Mouse (Mus musculus): ENCODE measurements around the gene Odf4. TPM values are rescaled to one million over a fixed set of nuclear protein-coding genes. Genes with fewer than 3 reads are reported as not detected.

Odf4 gene
- polyA plus RNA-seq, 1 experiment from 2014 or later = not detected

GRCm38 (mm10) chr11:68956107-68956506 lies 29.2 kb upstream of the Odf4 start:
- H3K27ac ChIP-seq (ENCODE audit: low read depth, low read length) = no peak overlapping the region

GRCm38 (mm10) chr11:68955473-68955872 lies 28.6 kb upstream of the Odf4 start:
- no peaks in the 10 kb centered on the region for H3K9me3 ChIP-seq (ENCODE audit: control insufficient read depth, low read length)
- DNase-seq (ENCODE audit: low spot score) = no peak
- no peak overlapping the region for H3K27ac ChIP-seq (ENCODE audit: low read depth, low read length)
- H3K36me3 ChIP-seq (ENCODE audit: control insufficient read depth, insufficient read depth, low read length) = no peaks in the 10 kb centered on the region
- H3K4me2 ChIP-seq = peak overlapping the region; percentile 62
- H3K4me3 ChIP-seq (ENCODE audit: low read depth, low read length) = 0 out of 2 replicates have a peak overlapping the region, but pooled peaks have one; percentile 6
- ATAC-seq (replicated peaks; ENCODE audit: low FRiP score) = no peak
- 70% methylated on average over 5 of the region's 5 CpGs for WGBS
- H3K27me3 ChIP-seq (replicated peaks; ENCODE audit: control insufficient read depth, insufficient read depth, low read length) = peaks cover 53% of the 10 kb centered on the region
- H3K4me1 ChIP-seq (replicated peaks; ENCODE audit: control insufficient read depth, insufficient read depth, low read length) = peaks cover 7% of the 10 kb centered on the region
- no peak overlapping the region for H3K9ac ChIP-seq (ENCODE audit: low read depth, low read length)

More at GRCm38 (mm10) chr11:68956107-68956506, 29.2 kb upstream of the Odf4 start:
- no peak for DNase-seq (ENCODE audit: low spot score)
- no peaks in the 10 kb centered on the region for H3K9me3 ChIP-seq (ENCODE audit: control insufficient read depth, low read length)
- H3K9ac ChIP-seq (ENCODE audit: low read depth, low read length) = no peak overlapping the region
- ATAC-seq (replicated peaks; ENCODE audit: low FRiP score) = no peak
- H3K36me3 ChIP-seq (ENCODE audit: control insufficient read depth, insufficient read depth, low read length) = no peaks in the 10 kb centered on the region
- H3K4me2 ChIP-seq = no peak overlapping the region
- peaks cover 7% of the 10 kb centered on the region for H3K4me1 ChIP-seq (replicated peaks; ENCODE audit: control insufficient read depth, insufficient read depth, low read length)
- H3K27me3 ChIP-seq (replicated peaks; ENCODE audit: control insufficient read depth, insufficient read depth, low read length) = peaks cover 53% of the 10 kb centered on the region
- H3K4me3 ChIP-seq (ENCODE audit: low read depth, low read length) = no peak overlapping the region
- WGBS = 38% methylated on average over 3 of the region's 3 CpGs

GRCm38 (mm10) chr11:68954408-68954807 lies 27.5 kb upstream of the Odf4 start:
- WGBS = 5% methylated on average over 17 of the region's 17 CpGs
- H3K4me3 ChIP-seq (ENCODE audit: low read depth, low read length) = peak overlapping the region; percentile 39
- H3K9me3 ChIP-seq (ENCODE audit: control insufficient read depth, low read length) = no peaks in the 10 kb centered on the region
- no peaks in the 10 kb centered on the region for H3K36me3 ChIP-seq (ENCODE audit: control insufficient read depth, insufficient read depth, low read length)
- 0 out of 2 replicates have a peak overlapping the region, but pooled peaks have one; percentile 26 for H3K9ac ChIP-seq (ENCODE audit: low read depth, low read length)
- H3K27me3 ChIP-seq (replicated peaks; ENCODE audit: control insufficient read depth, insufficient read depth, low read length) = peaks cover 53% of the 10 kb centered on the region
- ATAC-seq (replicated peaks; ENCODE audit: low FRiP score) = no peak
- no peak overlapping the region for H3K27ac ChIP-seq (ENCODE audit: low read depth, low read length)
- peaks cover 7% of the 10 kb centered on the region for H3K4me1 ChIP-seq (replicated peaks; ENCODE audit: control insufficient read depth, insufficient read depth, low read length)
- DNase-seq (ENCODE audit: low spot score) = no peak
- peak overlapping the region; percentile 62 for H3K4me2 ChIP-seq

GRCm38 (mm10) chr11:68953903-68954302 lies 27.0 kb upstream of the Odf4 start:
- 23% methylated on average over 13 of the region's 13 CpGs for WGBS
- ATAC-seq (replicated peaks; ENCODE audit: low FRiP score) (no peak), DNase-seq (ENCODE audit: low spot score) (no peak)
- Histone ChIP-seq H3K27ac (ENCODE audit: low read depth, low read length) (no peak overlapping the region), H3K9me3 (ENCODE audit: control insufficient read depth, low read length) (no peaks in the 10 kb centered on the region), H3K36me3 (ENCODE audit: control insufficient read depth, insufficient read depth, low read length) (no peaks in the 10 kb centered on the region), H3K4me1 (replicated peaks; ENCODE audit: control insufficient read depth, insufficient read depth, low read length) (peaks cover 7% of the 10 kb centered on the region), H3K4me2 (peak overlapping the region; percentile 62), H3K4me3 (ENCODE audit: low read depth, low read length) (peak overlapping the region; percentile 39), H3K9ac (ENCODE audit: low read depth, low read length) (no peak overlapping the region), H3K27me3 (replicated peaks; ENCODE audit: control insufficient read depth, insufficient read depth, low read length) (peaks cover 53% of the 10 kb centered on the region)

- Histone ChIP-seq H3K4me1 (replicated peaks; ENCODE audit: control insufficient read depth, insufficient read depth, low read length) (no peaks in the 10 kb centered on the region), H3K36me3 (ENCODE audit: control insufficient read depth, insufficient read depth, low read length) (no peaks in the 10 kb centered on the region), H3K9ac (ENCODE audit: low read depth, low read length) (no peak overlapping the region), H3K27me3 (replicated peaks; ENCODE audit: control insufficient read depth, insufficient read depth, low read length) (peaks cover 10% of the 10 kb centered on the region), H3K9me3 (ENCODE audit: control insufficient read depth, low read length) (no peaks in the 10 kb centered on the region), H3K4me3 (ENCODE audit: low read depth, low read length) (no peak overlapping the region), H3K27ac (ENCODE audit: low read depth, low read length) (no peak overlapping the region), H3K4me2 (no peak overlapping the region)
- DNase-seq (ENCODE audit: low spot score) (no peak), ATAC-seq (replicated peaks; ENCODE audit: low FRiP score) (no peak)
- WGBS = 37% methylated on average over 12 of the region's 12 CpGs
Observed at GRCm38 (mm10) chr11:68947542-68947993, 20.7 kb upstream of the Odf4 start.

GRCm38 (mm10) chr11:68946806-68947440 lies 20.0 kb upstream of the Odf4 start:
- H3K36me3 ChIP-seq (ENCODE audit: control insufficient read depth, insufficient read depth, low read length) = no peaks in the 10 kb centered on the region
- peak overlapping the region; percentile 29; the same call in 1 of the 2 replicates for H3K4me2 ChIP-seq
- H3K4me1 ChIP-seq (replicated peaks; ENCODE audit: control insufficient read depth, insufficient read depth, low read length) = no peaks in the 10 kb centered on the region
- ATAC-seq (replicated peaks; ENCODE audit: low FRiP score) = no peak
- no peak overlapping the region; the same call in 1 of the 2 replicates for H3K4me3 ChIP-seq (ENCODE audit: low read depth, low read length)
- 32% methylated on average over 16 of the region's 16 CpGs for WGBS
- H3K27me3 ChIP-seq (replicated peaks; ENCODE audit: control insufficient read depth, insufficient read depth, low read length) = peaks cover 7% of the 10 kb centered on the region
- H3K9me3 ChIP-seq (ENCODE audit: control insufficient read depth, low read length) = no peaks in the 10 kb centered on the region
- no peak for DNase-seq (ENCODE audit: low spot score)
- no peak overlapping the region for H3K9ac ChIP-seq (ENCODE audit: low read depth, low read length)
- H3K27ac ChIP-seq (ENCODE audit: low read depth, low read length) = no peak overlapping the region

GRCm38 (mm10) chr11:68946001-68946400 lies 19.1 kb upstream of the Odf4 start:
- DNase-seq (ENCODE audit: low spot score) = no peak
- no peaks in the 10 kb centered on the region for H3K9me3 ChIP-seq (ENCODE audit: control insufficient read depth, low read length)
- no peak for ATAC-seq (replicated peaks; ENCODE audit: low FRiP score)
- H3K4me2 ChIP-seq = no peak overlapping the region
- H3K36me3 ChIP-seq (ENCODE audit: control insufficient read depth, insufficient read depth, low read length) = no peaks in the 10 kb centered on the region
- no peak overlapping the region for H3K4me3 ChIP-seq (ENCODE audit: low read depth, low read length)
- no peak overlapping the region for H3K9ac ChIP-seq (ENCODE audit: low read depth, low read length)
- WGBS = 83% methylated on average over 4 of the region's 4 CpGs
- peaks cover 2% of the 10 kb centered on the region; the same call in 1 of the 2 replicates for H3K27me3 ChIP-seq (replicated peaks; ENCODE audit: control insufficient read depth, insufficient read depth, low read length)
- H3K4me1 ChIP-seq (replicated peaks; ENCODE audit: control insufficient read depth, insufficient read depth, low read length) = no peaks in the 10 kb centered on the region
- H3K27ac ChIP-seq (ENCODE audit: low read depth, low read length) = no peak overlapping the region

- ATAC-seq (replicated peaks; ENCODE audit: low FRiP score) (no peak), DNase-seq (ENCODE audit: low spot score) (no peak)
- no peaks in the 10 kb centered on the region for H3K36me3 ChIP-seq (ENCODE audit: control insufficient read depth, insufficient read depth, low read length)
- H3K9me3 ChIP-seq (ENCODE audit: control insufficient read depth, low read length) = no peaks in the 10 kb centered on the region
- WGBS = 77% methylated on average over 2 of the region's 2 CpGs
- peaks cover 4% of the 10 kb centered on the region for H3K4me1 ChIP-seq (replicated peaks; ENCODE audit: control insufficient read depth, insufficient read depth, low read length)
- no peak overlapping the region for H3K9ac ChIP-seq (ENCODE audit: low read depth, low read length)
- H3K4me3 ChIP-seq (ENCODE audit: low read depth, low read length) = no peak overlapping the region
- H3K27me3 ChIP-seq (replicated peaks; ENCODE audit: control insufficient read depth, insufficient read depth, low read length) = peaks cover 2% of the 10 kb centered on the region; the same call in 1 of the 2 replicates
- no peak overlapping the region for H3K27ac ChIP-seq (ENCODE audit: low read depth, low read length)
- no peak overlapping the region for H3K4me2 ChIP-seq
Observed at GRCm38 (mm10) chr11:68945245-68945644, 18.4 kb upstream of the Odf4 start.

- Histone ChIP-seq H3K9ac (ENCODE audit: low read depth, low read length) (no peak overlapping the region), H3K4me2 (no peak overlapping the region), H3K4me1 (replicated peaks; ENCODE audit: control insufficient read depth, insufficient read depth, low read length) (peaks cover 8% of the 10 kb centered on the region), H3K4me3 (ENCODE audit: low read depth, low read length) (no peak overlapping the region), H3K9me3 (ENCODE audit: control insufficient read depth, low read length) (no peaks in the 10 kb centered on the region), H3K27ac (ENCODE audit: low read depth, low read length) (no peak overlapping the region), H3K27me3 (replicated peaks; ENCODE audit: control insufficient read depth, insufficient read depth, low read length) (no peaks in the 10 kb centered on the region; the same call in 1 of the 2 replicates), H3K36me3 (ENCODE audit: control insufficient read depth, insufficient read depth, low read length) (no peaks in the 10 kb centered on the region)
- ATAC-seq (replicated peaks; ENCODE audit: low FRiP score) (no peak), DNase-seq (ENCODE audit: low spot score) (no peak)
- WGBS = 79% methylated on average over 8 of the region's 8 CpGs
Observed at GRCm38 (mm10) chr11:68942731-68943130, 15.8 kb upstream of the Odf4 start.
